Mouse (Mus musculus) lung, postnatal 10 days (tissue): ENCODE results near the gene 1700029I15Rik.
A peak's percentile ranks its signal among the peaks of the same experiment; 100 is the strongest.

Source experiments
- DNase-seq: peaks from one replicate; pipeline ENCODE4 v3.0.0; 2021

1700029I15Rik gene

GRCm38 (mm10) chr2:92381901-92382588 lies at the start of gene 1700029I15Rik:
TSS of gene 1700029I15Rik (plus strand) at chr2:92382538.
- no peak for DNase-seq

GRCm38 (mm10) chr2:92342418-92342817 lies 39.9 kb upstream of the 1700029I15Rik start:
- DNase-seq, result no peak

DNA sequence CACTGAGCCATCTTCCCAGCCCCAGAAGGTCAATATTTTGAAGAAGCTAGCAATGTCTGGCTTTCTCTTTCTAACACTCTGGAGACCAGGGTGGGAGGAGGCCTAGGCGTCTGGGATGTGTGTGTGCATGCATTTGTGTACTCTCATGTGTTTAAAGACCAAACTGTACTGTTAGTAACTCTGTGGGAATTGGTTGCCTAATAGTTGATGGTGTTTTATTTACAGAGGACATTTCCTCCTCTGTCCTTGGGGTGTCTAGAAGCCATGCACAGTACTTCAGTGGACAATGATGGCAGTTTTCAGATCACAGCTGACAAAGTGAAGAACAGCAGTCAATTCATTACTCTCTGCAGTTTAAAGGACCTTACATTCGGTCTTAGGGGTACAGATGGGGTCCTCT lies 35.1 kb upstream of the 1700029I15Rik start:
- DNase-seq, result no peak

DNA sequence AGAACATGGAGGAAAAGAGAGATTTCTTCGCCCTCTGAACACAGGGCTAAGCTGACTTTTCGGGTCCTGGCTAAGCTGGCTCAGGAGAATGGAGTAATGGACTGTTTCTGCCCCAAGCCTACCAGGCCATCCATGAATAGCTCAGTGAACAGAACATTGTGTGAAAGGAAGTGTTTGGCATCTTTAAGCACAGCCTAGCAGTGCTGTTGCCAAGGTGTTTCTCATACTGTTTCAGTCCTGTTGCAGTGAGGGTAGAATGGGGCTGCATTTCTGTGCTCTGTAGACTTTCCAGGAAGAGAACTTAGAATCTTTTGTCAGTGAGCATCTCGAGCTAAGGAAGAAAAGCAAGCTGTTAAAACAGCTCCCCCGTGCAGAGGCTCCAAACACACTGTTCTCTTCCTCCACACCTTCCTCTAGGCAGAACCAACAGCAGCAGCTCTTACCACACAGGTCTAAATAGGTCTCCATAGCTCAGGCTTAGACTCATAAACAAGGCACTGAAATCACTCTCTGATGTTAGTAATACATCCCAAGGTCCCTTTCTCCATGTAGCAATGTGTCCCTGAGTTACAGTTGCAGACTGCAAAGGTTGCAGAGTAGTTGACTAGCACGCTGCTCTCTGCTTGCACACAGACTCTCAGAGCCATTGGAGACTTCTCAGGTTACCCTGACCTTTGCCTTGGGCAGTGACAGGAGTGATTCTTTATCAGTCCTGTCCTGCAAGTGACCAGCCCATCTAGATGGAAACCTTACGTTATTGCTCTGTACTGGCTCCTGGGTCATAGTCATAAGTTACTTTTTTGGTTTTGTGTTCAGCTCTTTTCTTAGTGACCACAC lies 32.5 kb upstream of the 1700029I15Rik start:
- no peak for DNase-seq

DNA sequence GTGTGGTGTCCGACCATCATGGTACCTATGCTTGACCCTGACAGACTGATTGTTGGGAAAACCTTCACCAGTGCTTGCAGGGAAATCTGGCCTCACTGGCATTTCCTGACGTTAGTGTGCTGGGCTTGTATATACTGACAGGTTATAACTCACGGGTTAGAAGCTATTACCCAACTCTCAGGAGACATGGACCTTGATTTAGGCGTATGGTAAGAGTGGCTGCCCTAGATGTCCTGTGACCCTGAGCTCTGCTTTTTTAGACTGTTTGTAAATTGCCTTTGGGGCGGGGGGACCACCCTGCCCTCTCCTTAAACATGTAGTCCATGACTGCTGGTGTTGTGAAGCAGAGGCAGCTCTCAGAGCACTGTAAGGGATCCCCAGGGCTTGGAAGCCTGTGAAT lies 31.7 kb upstream of the 1700029I15Rik start:
- no peak for DNase-seq

DNA sequence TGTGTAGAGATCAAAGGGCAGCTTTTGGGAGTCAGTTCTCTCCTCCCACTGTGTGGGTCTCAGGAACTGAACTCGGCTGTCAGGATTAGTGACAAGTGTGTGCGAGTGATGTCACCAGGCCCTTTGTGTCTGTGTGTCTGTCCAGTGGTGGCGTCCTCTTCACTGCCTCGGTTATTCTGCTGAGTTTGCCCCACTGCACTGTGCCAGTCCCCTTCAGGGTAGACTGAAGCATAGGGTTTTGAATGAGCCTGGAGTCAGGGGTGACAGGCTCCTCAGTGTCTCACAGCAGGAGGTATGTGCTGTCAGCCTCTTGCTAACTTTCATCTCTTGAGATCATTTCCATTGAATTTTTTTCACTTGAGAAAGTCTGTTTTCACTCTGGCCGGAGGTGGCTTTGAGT lies 28.9 kb upstream of the 1700029I15Rik start:
- no peak for DNase-seq

DNA sequence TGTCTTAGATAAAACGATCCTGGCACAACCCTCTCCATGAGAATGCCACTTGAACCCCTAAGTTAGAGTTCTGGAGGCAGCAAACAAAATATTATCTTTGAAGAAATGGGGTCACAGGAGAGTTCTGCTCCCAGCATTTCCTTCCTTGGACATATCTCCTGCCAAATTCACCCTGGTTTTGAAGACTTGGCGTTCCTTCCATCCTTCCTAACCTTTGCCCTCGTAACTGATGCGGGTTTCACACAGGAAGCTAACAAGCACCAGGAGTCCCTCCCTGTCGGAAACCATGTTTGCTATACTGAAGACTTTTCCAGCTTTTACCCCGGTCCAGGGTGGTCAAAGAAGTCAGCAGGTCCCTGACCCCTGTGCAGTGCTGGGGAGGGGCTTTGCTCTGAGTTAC lies 28.1 kb upstream of the 1700029I15Rik start:
- no peak for DNase-seq

GRCm38 (mm10) chr2:92359301-92359700 lies 23.0 kb upstream of the 1700029I15Rik start:
- DNase-seq, result peak; percentile 58

GRCm38 (mm10) chr2:92360186-92360823 lies 22.0 kb upstream of the 1700029I15Rik start:
- no peak for DNase-seq

GRCm38 (mm10) chr2:92360893-92361292 lies 21.4 kb upstream of the 1700029I15Rik start:
- DNase-seq, result no peak

GRCm38 (mm10) chr2:92361795-92362194 lies 20.5 kb upstream of the 1700029I15Rik start:
- DNase-seq, result no peak

DNA sequence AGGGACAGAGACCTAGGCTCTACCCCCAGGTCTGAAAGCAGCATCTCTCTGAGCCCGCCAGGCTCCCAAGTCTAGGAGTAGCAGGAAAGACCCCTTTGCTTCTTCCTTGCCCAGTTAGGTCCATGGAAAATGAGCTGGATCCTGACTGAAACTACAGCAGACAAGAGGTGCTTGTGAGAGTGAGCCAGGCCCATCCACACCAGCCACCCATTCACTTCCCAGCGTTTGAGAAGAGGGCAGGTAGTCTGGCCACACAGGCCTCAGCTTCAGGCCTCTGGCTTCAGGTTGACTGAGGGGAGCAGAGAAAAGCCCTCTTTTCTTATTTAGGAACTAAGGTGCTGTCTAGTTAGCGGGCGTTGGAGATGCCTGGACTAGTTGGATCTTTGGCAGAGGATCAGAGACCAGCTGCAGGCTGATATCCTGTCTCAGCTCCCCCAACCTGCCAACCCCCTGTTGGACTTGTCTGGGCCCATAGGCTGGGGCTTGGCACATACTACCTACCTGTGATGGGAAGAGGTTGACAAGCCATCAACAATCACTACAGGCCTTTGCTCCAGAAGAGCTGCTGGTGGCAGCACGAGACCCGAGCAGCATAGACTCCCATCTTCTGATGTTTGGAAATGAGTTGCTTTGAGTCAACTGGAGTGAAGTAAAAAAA lies 19.6 kb upstream of the 1700029I15Rik start:
- no peak for DNase-seq

DNA sequence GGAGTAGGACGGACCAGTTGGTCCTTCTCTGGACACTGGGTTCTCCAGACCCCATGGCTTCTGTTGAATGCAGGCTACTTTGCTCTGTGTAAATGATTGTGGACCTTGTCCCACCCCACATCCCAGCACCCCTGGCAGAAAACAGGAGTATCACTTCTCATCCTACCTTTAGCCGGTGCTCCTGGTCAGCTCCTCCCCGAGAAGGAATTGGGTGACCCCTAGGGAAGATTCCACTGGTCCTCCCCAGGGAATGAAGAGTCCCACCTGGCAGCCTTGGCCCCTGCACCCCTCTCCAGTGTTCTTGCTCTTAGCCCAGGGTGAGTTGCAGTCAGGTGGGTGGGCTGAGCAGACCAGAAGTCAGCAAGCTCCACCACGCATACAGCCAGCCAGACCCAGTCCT lies 18.3 kb upstream of the 1700029I15Rik start:
- DNase-seq, result no peak

DNA sequence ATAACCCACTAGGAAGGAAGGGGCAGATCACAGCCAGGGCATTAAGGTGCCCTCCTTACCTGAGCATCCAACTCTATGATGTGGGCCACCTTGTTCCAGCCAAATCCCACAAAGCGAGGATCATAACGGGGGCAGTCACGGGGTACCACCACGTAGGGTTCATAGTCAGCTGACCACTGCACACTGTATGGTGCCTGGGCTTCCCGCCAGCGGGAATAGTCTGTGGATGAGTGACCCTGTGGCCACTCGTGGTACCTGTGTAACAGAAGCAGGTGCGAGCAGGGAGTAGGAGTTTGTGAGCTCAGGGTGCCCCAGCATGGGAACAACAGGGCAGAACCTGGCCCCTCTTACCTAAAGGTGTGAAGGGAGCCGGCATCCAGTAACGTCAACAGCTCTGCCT lies 16.8 kb upstream of the 1700029I15Rik start:
- DNase-seq, result no peak

- no peak for DNase-seq
Measured at GRCm38 (mm10) chr2:92367383-92368029, 14.8 kb upstream of the 1700029I15Rik start.

DNA sequence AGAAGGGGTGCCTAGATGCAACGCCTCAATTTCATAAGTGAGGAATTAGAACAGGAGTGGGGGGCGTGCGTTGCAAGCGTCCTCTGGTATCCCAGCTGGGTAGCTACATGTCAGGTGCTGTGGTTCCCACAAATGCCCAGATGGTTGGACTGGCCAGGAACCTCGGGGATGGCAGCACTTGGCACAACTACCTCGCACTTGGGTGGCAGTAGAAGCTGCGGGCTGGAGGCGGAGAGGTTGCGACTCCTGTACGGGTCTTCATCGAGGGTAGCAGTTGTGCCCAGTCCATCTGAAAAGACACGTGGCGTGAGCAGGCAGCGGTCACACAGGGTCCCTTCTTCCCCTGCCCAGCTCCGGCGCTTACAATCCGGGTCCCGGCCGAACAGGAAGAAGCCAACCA lies 12.0 kb upstream of the 1700029I15Rik start:
- DNase-seq, result no peak

DNA sequence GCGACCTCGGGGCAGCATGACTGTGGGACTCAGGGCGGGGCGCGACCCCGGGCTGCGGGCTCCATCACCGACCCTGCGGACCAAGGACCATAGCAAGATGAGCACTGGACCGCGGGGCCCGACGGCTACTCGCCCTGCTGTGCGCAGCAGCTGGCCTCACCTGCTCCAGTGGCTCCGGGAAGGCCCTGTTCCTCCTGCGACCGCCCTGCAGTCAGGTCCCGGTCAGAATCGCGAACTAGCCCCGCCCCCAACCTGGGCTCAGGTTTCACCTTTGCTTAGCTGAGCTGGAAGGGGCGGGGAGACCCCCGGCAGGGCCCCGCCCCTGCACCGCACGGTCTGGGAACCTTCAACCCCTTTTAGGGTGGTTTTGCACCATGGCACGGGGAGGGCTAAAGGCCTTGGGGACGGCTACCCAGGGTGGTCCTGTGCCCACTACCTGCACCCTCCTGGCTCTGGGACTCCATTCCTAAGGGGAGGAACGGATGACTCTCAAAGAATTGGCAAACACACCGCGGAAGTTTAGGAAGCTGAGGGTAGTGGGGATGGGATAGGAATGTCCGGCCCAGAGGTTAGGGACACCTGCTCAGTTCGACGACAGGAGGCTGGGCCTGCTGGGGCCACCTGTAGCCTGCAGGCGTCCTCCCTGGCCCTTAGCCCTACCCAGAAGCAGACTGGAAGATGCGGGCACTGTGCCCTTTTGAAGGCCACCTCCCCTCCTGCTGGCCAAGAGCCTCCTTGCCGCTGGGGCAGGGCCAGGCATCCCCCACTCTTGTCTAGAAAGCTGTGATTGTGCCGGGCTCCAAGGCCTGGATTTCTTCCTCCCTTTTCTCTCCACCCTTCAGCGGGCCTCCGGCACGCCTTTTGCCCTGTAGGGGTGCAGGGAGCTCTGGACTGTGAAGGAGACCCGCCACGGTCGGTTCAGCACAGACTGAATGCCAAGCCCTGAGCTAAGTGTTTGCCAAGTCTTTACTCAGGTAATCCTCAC lies 11.2 kb upstream of the 1700029I15Rik start:
- peak; percentile 84 for DNase-seq

DNA sequence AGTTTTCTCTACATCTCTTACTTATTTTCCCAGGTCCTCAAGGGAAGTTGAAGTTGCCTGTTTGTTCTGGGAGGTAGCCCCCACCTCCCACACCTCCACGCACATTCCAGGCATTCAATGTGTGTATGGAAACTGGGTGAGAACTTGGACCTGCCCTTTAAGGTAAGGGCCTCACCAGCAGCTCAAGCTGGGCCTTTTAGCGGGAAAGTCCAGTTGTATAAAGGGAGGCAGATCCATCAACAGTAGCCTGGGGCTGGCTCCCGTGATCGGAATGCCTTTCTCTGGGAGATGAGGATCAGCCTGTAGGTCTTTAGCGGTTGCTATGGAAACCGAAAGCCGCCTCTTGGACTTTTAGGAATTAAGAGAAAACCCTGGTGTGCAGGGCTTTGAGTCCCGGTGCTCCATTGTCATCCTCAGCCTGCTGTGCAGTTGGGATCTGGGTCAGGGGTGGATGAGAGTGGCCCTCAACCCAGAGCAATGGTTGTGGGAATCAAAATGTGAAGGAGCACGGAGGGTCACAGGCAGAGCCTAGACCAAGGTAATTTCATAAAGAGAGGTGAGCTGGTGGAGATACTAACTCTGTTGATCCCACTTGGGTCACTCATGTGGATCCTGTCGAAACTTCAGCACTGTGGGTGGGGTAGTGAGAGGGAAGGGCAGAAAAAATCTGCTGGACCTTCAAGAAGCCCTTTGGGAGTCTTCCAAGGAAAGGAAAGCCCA lies 10.2 kb upstream of the 1700029I15Rik start:
- no peak for DNase-seq

- DNase-seq, result peak; percentile 80
Measured at GRCm38 (mm10) chr2:92372767-92373436, 9.4 kb upstream of the 1700029I15Rik start.

DNA sequence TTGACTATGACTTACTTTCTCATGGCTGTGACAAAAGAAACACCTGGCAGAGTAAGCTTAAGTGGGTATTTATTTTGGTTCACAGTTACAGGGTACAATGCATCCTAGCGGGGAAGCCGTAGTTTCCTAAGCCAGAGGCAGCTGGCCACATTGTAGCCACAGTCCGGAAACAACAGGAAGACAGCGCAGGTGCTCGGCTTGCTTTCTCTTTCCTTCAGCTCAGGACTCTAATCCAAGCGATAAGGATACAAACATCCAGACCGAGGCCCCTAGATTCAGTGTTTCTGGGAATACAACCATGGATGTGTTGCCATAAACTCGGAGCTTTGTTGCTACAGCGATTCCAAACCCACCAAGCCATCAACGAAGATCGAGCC lies 8.9 kb upstream of the 1700029I15Rik start:
- no peak for DNase-seq
